Mouse (Mus musculus): ENCODE data around the gene Ogfod2. TPM values are rescaled to one million over a fixed set of nuclear protein-coding genes. Genes with fewer than 3 reads are reported as not detected.

The Ogfod2 gene
- total and polyA plus RNA-seq, 2 experiments from 2014 or later = 39.5 to 70.4 TPM

- Histone ChIP-seq H3K4me2 (ENCODE audit: low read depth, low read length, poor library complexity, severe bottlenecking) (no peak overlapping the region), H3K4me1 (ENCODE audit: insufficient read depth, low read length) (peaks cover 7% of the 10 kb centered on the region), H3K4me3 (ENCODE audit: low read depth, low read length) (no peak overlapping the region), H3K27ac (ENCODE audit: low read depth, low read length) (no peak overlapping the region), H3K9ac (replicated peaks; ENCODE audit: low read length, poor library complexity, severe bottlenecking) (no peak overlapping the region), H3K9me3 (ENCODE audit: low read length) (no peaks in the 10 kb centered on the region), H3K36me3 (ENCODE audit: insufficient read depth, low read length) (peaks cover 59% of the 10 kb centered on the region), H3K27me3 (ENCODE audit: insufficient read depth, low read length) (no peaks in the 10 kb centered on the region)
- no peak for ATAC-seq (ENCODE audit: low FRiP score)
- WGBS = 80% methylated on average over 5 of the region's 5 CpGs
- TF ChIP-seq CTCF (IDR thresholded peaks at IDR 0.05) = no peak
- no peak for DNase-seq (ENCODE audit: low spot score)
These were observed 7.1 kb downstream of the Ogfod2 start for GRCm38 (mm10) chr5:124119204-124119603.

- TF ChIP-seq CTCF (IDR thresholded peaks at IDR 0.05) = no peak
- no peak overlapping the region for H3K9ac ChIP-seq (replicated peaks; ENCODE audit: low read length, poor library complexity, severe bottlenecking)
- peaks cover 83% of the 10 kb centered on the region for H3K36me3 ChIP-seq (ENCODE audit: insufficient read depth, low read length)
- H3K4me1 ChIP-seq (ENCODE audit: insufficient read depth, low read length) = no peaks in the 10 kb centered on the region
- H3K27ac ChIP-seq (ENCODE audit: low read depth, low read length) = no peak overlapping the region
- no peaks in the 10 kb centered on the region for H3K27me3 ChIP-seq (ENCODE audit: insufficient read depth, low read length)
- no peak for DNase-seq (ENCODE audit: low spot score)
- ATAC-seq (ENCODE audit: low FRiP score) = no peak
- WGBS = 90% methylated on average over 18 of the region's 18 CpGs
- no peak overlapping the region for H3K4me3 ChIP-seq (ENCODE audit: low read depth, low read length)
- no peak overlapping the region for H3K4me2 ChIP-seq (ENCODE audit: low read depth, low read length, poor library complexity, severe bottlenecking)
- no peaks in the 10 kb centered on the region for H3K9me3 ChIP-seq (ENCODE audit: low read length)
These were observed 10.3 kb downstream of the Ogfod2 start for GRCm38 (mm10) chr5:124122357-124122756.

GRCm38 (mm10) chr5:124125093-124125492, 13.0 kb downstream of the Ogfod2 start:
- Histone ChIP-seq H3K27ac (ENCODE audit: low read depth, low read length) (no peak overlapping the region), H3K4me2 (ENCODE audit: low read depth, low read length, poor library complexity, severe bottlenecking) (no peak overlapping the region), H3K36me3 (ENCODE audit: insufficient read depth, low read length) (peaks cover 87% of the 10 kb centered on the region), H3K4me1 (ENCODE audit: insufficient read depth, low read length) (no peaks in the 10 kb centered on the region), H3K9me3 (ENCODE audit: low read length) (no peaks in the 10 kb centered on the region), H3K4me3 (ENCODE audit: low read depth, low read length) (no peak overlapping the region), H3K9ac (replicated peaks; ENCODE audit: low read length, poor library complexity, severe bottlenecking) (no peak overlapping the region), H3K27me3 (ENCODE audit: insufficient read depth, low read length) (no peaks in the 10 kb centered on the region)
- TF ChIP-seq CTCF (IDR thresholded peaks at IDR 0.05) = no peak
- no peak for DNase-seq (ENCODE audit: low spot score)
- ATAC-seq (ENCODE audit: low FRiP score) = no peak
- WGBS = 91% methylated on average over 11 of the region's 11 CpGs

- Histone ChIP-seq H3K4me2 (ENCODE audit: low read depth, low read length, poor library complexity, severe bottlenecking) (no peak overlapping the region), H3K4me1 (ENCODE audit: insufficient read depth, low read length) (no peaks in the 10 kb centered on the region), H3K4me3 (ENCODE audit: low read depth, low read length) (no peak overlapping the region), H3K9ac (replicated peaks; ENCODE audit: low read length, poor library complexity, severe bottlenecking) (no peak overlapping the region), H3K27ac (ENCODE audit: low read depth, low read length) (no peak overlapping the region), H3K36me3 (ENCODE audit: insufficient read depth, low read length) (peaks cover 69% of the 10 kb centered on the region), H3K9me3 (ENCODE audit: low read length) (no peaks in the 10 kb centered on the region), H3K27me3 (ENCODE audit: insufficient read depth, low read length) (no peaks in the 10 kb centered on the region)
- WGBS = 87% methylated on average over 5 of the region's 5 CpGs
- TF ChIP-seq CTCF (IDR thresholded peaks at IDR 0.05) = no peak
- peak; percentile 68 for DNase-seq (ENCODE audit: low spot score)
- ATAC-seq (ENCODE audit: low FRiP score) = no peak
These were observed 22.2 kb downstream of the Ogfod2 start for GRCm38 (mm10) chr5:124134261-124134660.

GRCm38 (mm10) chr5:124138066-124138465, 26.0 kb downstream of the Ogfod2 start:
- no peak overlapping the region for H3K9ac ChIP-seq (replicated peaks; ENCODE audit: low read length, poor library complexity, severe bottlenecking)
- ATAC-seq (ENCODE audit: low FRiP score) (peak; percentile 27; the same call in 1 of the 2 replicates), DNase-seq (ENCODE audit: low spot score) (peak; percentile 63)
- no peaks in the 10 kb centered on the region for H3K4me1 ChIP-seq (ENCODE audit: insufficient read depth, low read length)
- H3K4me3 ChIP-seq (ENCODE audit: low read depth, low read length) = no peak overlapping the region
- no peak for TF ChIP-seq CTCF (IDR thresholded peaks at IDR 0.05)
- H3K36me3 ChIP-seq (ENCODE audit: insufficient read depth, low read length) = peaks cover 51% of the 10 kb centered on the region
- H3K9me3 ChIP-seq (ENCODE audit: low read length) = no peaks in the 10 kb centered on the region
- no peak overlapping the region for H3K4me2 ChIP-seq (ENCODE audit: low read depth, low read length, poor library complexity, severe bottlenecking)
- H3K27me3 ChIP-seq (ENCODE audit: insufficient read depth, low read length) = no peaks in the 10 kb centered on the region
- no peak overlapping the region for H3K27ac ChIP-seq (ENCODE audit: low read depth, low read length)
- 74% methylated on average over 7 of the region's 7 CpGs for WGBS

GRCm38 (mm10) chr5:124149028-124149427, 36.9 kb downstream of the Ogfod2 start:
- no peak for ATAC-seq (ENCODE audit: low FRiP score)
- Histone ChIP-seq H3K27ac (ENCODE audit: low read depth, low read length) (no peak overlapping the region), H3K9me3 (ENCODE audit: low read length) (no peaks in the 10 kb centered on the region), H3K4me3 (ENCODE audit: low read depth, low read length) (no peak overlapping the region), H3K36me3 (ENCODE audit: insufficient read depth, low read length) (peaks cover 31% of the 10 kb centered on the region), H3K27me3 (ENCODE audit: insufficient read depth, low read length) (no peaks in the 10 kb centered on the region), H3K4me2 (ENCODE audit: low read depth, low read length, poor library complexity, severe bottlenecking) (no peak overlapping the region), H3K9ac (replicated peaks; ENCODE audit: low read length, poor library complexity, severe bottlenecking) (no peak overlapping the region), H3K4me1 (ENCODE audit: insufficient read depth, low read length) (no peaks in the 10 kb centered on the region)
- TF ChIP-seq CTCF (IDR thresholded peaks at IDR 0.05) = no peak
- 70% methylated on average over 5 of the region's 5 CpGs for WGBS
- no peak for DNase-seq (ENCODE audit: low spot score)

Data from midbrain, postnatal 0 days (tissue).